Mouse (Mus musculus) forebrain, embryonic 13.5 days (tissue): ENCODE data around the gene Plch1. TPM values are rescaled to one million over a fixed set of nuclear protein-coding genes. Genes with fewer than 3 reads are reported as not detected.

ENCODE experiments used
- ATAC-seq: fragments of 200-750 bp; cut with Nextera tagmentation; 2 replicates; pipeline ENCODE4 v1.8.0; 2017
- H3K27ac ChIP-seq: fragments of 300-500 bp; sonication (generic); 2 replicates; pipeline ENCODE4 v1.5.1; 2015; ENCODE audit warnings: inconsistent platforms, mild to moderate bottlenecking, moderate library complexity
- H3K27me3 ChIP-seq: fragments of 300-500 bp; sonication (generic); 2 replicates; pipeline ENCODE4 v1.6.1; 2015; ENCODE audit warnings: mild to moderate bottlenecking, inconsistent platforms
- H3K36me3 ChIP-seq: fragments of 300-500 bp; sonication (generic); 2 replicates; pipeline ENCODE4 v1.6.1; 2015; ENCODE audit warnings: mild to moderate bottlenecking, inconsistent platforms; ENCODE audit not compliant: poor library complexity, severe bottlenecking
- H3K4me1 ChIP-seq: fragments of 300-500 bp; sonication (generic); 2 replicates; pipeline ENCODE4 v1.6.1; 2015; ENCODE audit warnings: inconsistent platforms
- H3K4me2 ChIP-seq: fragments of 300-500 bp; sonication (generic); 2 replicates; pipeline ENCODE4 v1.6.1; 2015; ENCODE audit warnings: inconsistent platforms, mild to moderate bottlenecking, moderate library complexity
- H3K4me3 ChIP-seq: fragments of 300-500 bp; sonication (generic); 2 replicates; pipeline ENCODE4 v1.5.1; 2015; ENCODE audit warnings: mild to moderate bottlenecking, inconsistent platforms
- H3K9ac ChIP-seq: fragments of 300-500 bp; sonication (generic); 2 replicates; pipeline ENCODE4 v1.6.1; 2015; ENCODE audit warnings: mild to moderate bottlenecking, inconsistent platforms
- H3K9me3 ChIP-seq: fragments of 300-500 bp; sonication (generic); replicated peaks from 2 replicates; pipeline ENCODE4 v1.6.1; 2016; ENCODE audit warnings: inconsistent platforms
- WGBS: fragments of 180-500 bp; shearing (Covaris S2); methylation state at CpG from one replicate; pipeline ENCODE4 v1.1.7; 2015; 5-methylcytosine and 5-hydroxymethylcytosine counted together
- polyA plus RNA-seq: library from polyadenylated mRNA; unstranded; fragments of >200 nt; fragmentation: Nextera tagmentation; extraction: Ambion mirVana; gene quantifications from 2 replicates; pipeline ENCODE4 v1.2.1, GENCODE M21; 2015

Gene Plch1
- polyA plus RNA-seq, 1 experiment from 2014 or later, result 9.8 TPM

DNA sequence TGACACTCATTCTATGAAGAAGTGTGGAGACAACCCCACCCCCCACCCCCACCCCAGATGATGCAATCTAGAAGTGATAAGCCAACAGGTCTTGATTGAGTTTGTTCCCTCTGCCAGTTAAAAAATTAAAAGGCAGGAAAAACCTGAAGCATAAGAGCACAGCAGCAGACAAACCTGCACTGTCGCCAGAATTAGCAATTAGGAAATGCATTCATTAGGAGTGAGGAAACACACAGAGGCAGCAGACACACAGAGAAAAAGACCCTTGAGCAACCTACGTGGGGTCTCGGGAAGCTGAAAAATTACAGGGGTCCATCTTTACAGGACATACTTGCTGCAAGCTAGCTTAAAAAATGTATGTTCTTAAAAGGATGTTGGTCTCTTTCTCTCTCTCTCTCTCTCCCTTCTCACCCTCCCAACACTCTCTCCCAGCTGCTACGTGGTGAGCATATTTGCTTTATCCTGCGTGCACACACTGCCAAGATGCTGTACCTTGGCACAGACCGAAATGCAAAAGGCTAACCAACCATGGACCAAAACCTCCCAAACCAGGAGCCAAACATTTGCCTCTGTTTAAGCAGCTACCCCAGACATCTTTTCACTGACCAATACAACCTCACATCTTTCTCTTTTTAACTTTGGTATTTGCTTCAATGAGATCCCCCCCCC is 234.6 kb downstream of the Plch1 start:
- peak; percentile 75 for ATAC-seq
- 58% methylated on average over 6 of the region's 6 CpGs for WGBS
- no peak overlapping the region for H3K9ac ChIP-seq
- peaks cover 4% of the 10 kb centered on the region; the same call in 1 of the 2 replicates for H3K4me1 ChIP-seq
- H3K9me3 ChIP-seq, result no peaks in the 10 kb centered on the region
- H3K27ac ChIP-seq, result no peak overlapping the region
- no peaks in the 10 kb centered on the region for H3K36me3 ChIP-seq
- no peaks in the 10 kb centered on the region for H3K27me3 ChIP-seq
- no peak overlapping the region for H3K4me3 ChIP-seq
- no peak overlapping the region for H3K4me2 ChIP-seq

Other genes starting within 250 kb of the Plch1 start
- 4.3 and 5.0 TPM in 2 replicates for gene E130311K13Rik, start 30.0 kb upstream of the Plch1 start, polyA plus RNA-seq
- 14.3 and 15.2 TPM in 2 replicates for gene Slc33a1, start 65.3 kb upstream of the Plch1 start, polyA plus RNA-seq
- gene Gmps, start 76.6 kb upstream of the Plch1 start, polyA plus RNA-seq, result 52.7 and 58.4 TPM in 2 replicates
- gene Vmn2r1, start 182.1 kb upstream of the Plch1 start, polyA plus RNA-seq, result 0.11 and 0.12 TPM in 2 replicates
- 0.05 TPM in 2 replicates for gene Vmn2r2, start 242.5 kb upstream of the Plch1 start, polyA plus RNA-seq